ENCODE assay signal across 28 mouse cellular contexts in genomic region chr4:151770697-151771096, GRCm38 (mm10).
DNase-seq lines count a peak whose midpoint lies in the region; ATAC-seq and TF ChIP-seq lines count a peak whose summit lies in the region.
"Had no signal": no experiment of that assay in that cellular context is flagged by ENCODE, and none has a peak within 500 bp of the region (broad histone marks: within the 10 kb centered on the region; RNA-seq: fewer than 3 reads in every experiment).

No protein-coding gene starts in this region.

- no peak for TF ChIP-seq CTCF in forebrain, postnatal 0 days (IDR thresholded peaks at IDR 0.05; ENCODE audit: low read depth)
- no peak for TF ChIP-seq CTCF in lung, postnatal 0 days (IDR thresholded peaks at IDR 0.05)
- no peak for TF ChIP-seq CTCF in brain, embryonic 14.5 days (IDR thresholded peaks at IDR 0.05; ENCODE audit: borderline replicate concordance, extremely low read depth, insufficient read depth, insufficient read length)

- no peaks in the 10 kb centered on the region for H3K27me3 ChIP-seq in forebrain, postnatal 0 days (ENCODE audit: insufficient read depth, low read length)
- H3K27me3 ChIP-seq in forebrain, embryonic 10.5 days (ENCODE audit: poor library complexity, severe bottlenecking), result no peaks in the 10 kb centered on the region
- H3K27me3 ChIP-seq in lung, postnatal 0 days (replicated peaks; ENCODE audit: insufficient read depth, low read length), result no peaks in the 10 kb centered on the region
- H3K27me3 ChIP-seq in neural tube, embryonic 14.5 days (ENCODE audit: control insufficient read depth, insufficient read depth, low read length), result no peaks in the 10 kb centered on the region
- H3K27me3 ChIP-seq in kidney, embryonic 14.5 days (ENCODE audit: control insufficient read depth, insufficient read depth, low read length), result no peaks in the 10 kb centered on the region
- H3K27me3 ChIP-seq: megakaryocyte, embryonic 14.5 days; midbrain, embryonic 12.5 days; stomach, embryonic 15.5 days had no signal

- ATAC-seq in forebrain, postnatal 0 days, result peak; percentile 36; the same call in 1 of the 2 replicates
- no peak for ATAC-seq in lung, postnatal 0 days
- ATAC-seq in neural tube, embryonic 14.5 days (ENCODE audit: low read depth), result no peak
- ATAC-seq in kidney, embryonic 14.5 days (ENCODE audit: low FRiP score, low TSS enrichment), result no peak
- ATAC-seq: activated CD4-positive, CD25-positive, alpha-beta regulatory T cell, adult 4 months; CD4-positive, CD25-positive, alpha-beta regulatory T cell, adult 4 months; intestine, embryonic 16.5 days had no signal

- H3K4me2 ChIP-seq in forebrain, postnatal 0 days (ENCODE audit: low read depth), result no peak overlapping the region
- no peak overlapping the region for H3K4me2 ChIP-seq in lung, postnatal 0 days (replicated peaks; ENCODE audit: low read depth, low read length)
- no peak overlapping the region for H3K4me2 ChIP-seq in neural tube, embryonic 14.5 days (ENCODE audit: low read depth, low read length)
- no peak overlapping the region for H3K4me2 ChIP-seq in kidney, embryonic 14.5 days (replicated peaks; ENCODE audit: low read depth, low read length)
- H3K4me2 ChIP-seq: midbrain, embryonic 12.5 days; stomach, embryonic 15.5 days had no signal

- no peaks in the 10 kb centered on the region for H3K4me1 ChIP-seq in forebrain, postnatal 0 days (ENCODE audit: insufficient read depth)
- H3K4me1 ChIP-seq in forebrain, embryonic 10.5 days, result peaks cover 4% of the 10 kb centered on the region
- H3K4me1 ChIP-seq in lung, postnatal 0 days (ENCODE audit: insufficient read depth, low read depth, low read length), result peaks cover 11% of the 10 kb centered on the region; the same call in 1 of the 2 replicates
- peaks cover 10% of the 10 kb centered on the region; the same call in 1 of the 2 replicates for H3K4me1 ChIP-seq in neural tube, embryonic 14.5 days (ENCODE audit: control insufficient read depth, insufficient read depth, low read length)
- no peaks in the 10 kb centered on the region for H3K4me1 ChIP-seq in kidney, embryonic 14.5 days (ENCODE audit: control insufficient read depth, insufficient read depth, low read length)
- H3K4me1 ChIP-seq: midbrain, embryonic 12.5 days; stomach, embryonic 15.5 days had no signal

- 26% methylated on average over 5 of the region's 5 CpGs for WGBS in forebrain, postnatal 0 days
- WGBS in forebrain, embryonic 10.5 days, result 88% methylated on average over 5 of the region's 5 CpGs
- WGBS in lung, postnatal 0 days, result 45% methylated on average over 5 of the region's 5 CpGs
- 38% methylated on average over 5 of the region's 5 CpGs for WGBS in neural tube, embryonic 14.5 days
- 72% methylated on average over 5 of the region's 5 CpGs for WGBS in kidney, embryonic 14.5 days

- TF ChIP-seq EP300 in lung, postnatal 0 days (IDR thresholded peaks at IDR 0.05), result no peak

- H3K36me3 ChIP-seq in forebrain, postnatal 0 days (ENCODE audit: insufficient read depth), result no peaks in the 10 kb centered on the region
- H3K36me3 ChIP-seq in forebrain, embryonic 10.5 days (replicated peaks), result 0 out of 2 replicates have a peak, but pooled peaks cover 3% of the 10 kb centered on the region
- no peaks in the 10 kb centered on the region for H3K36me3 ChIP-seq in lung, postnatal 0 days (ENCODE audit: insufficient read depth, low read length)
- H3K36me3 ChIP-seq in neural tube, embryonic 14.5 days (ENCODE audit: control insufficient read depth, insufficient read depth, low read length), result no peaks in the 10 kb centered on the region
- no peaks in the 10 kb centered on the region for H3K36me3 ChIP-seq in kidney, embryonic 14.5 days (ENCODE audit: control insufficient read depth, insufficient read depth, low read length)
- H3K36me3 ChIP-seq: midbrain, embryonic 12.5 days; stomach, embryonic 15.5 days had no signal

- H3K9me3 ChIP-seq in forebrain, postnatal 0 days (ENCODE audit: low read length), result no peaks in the 10 kb centered on the region
- no peaks in the 10 kb centered on the region for H3K9me3 ChIP-seq in forebrain, embryonic 10.5 days
- H3K9me3 ChIP-seq in lung, postnatal 0 days (ENCODE audit: low read length), result no peaks in the 10 kb centered on the region
- no peaks in the 10 kb centered on the region for H3K9me3 ChIP-seq in neural tube, embryonic 14.5 days (ENCODE audit: control insufficient read depth, low read length)
- H3K9me3 ChIP-seq in kidney, embryonic 14.5 days (ENCODE audit: control insufficient read depth, low read length), result no peaks in the 10 kb centered on the region
- H3K9me3 ChIP-seq: megakaryocyte, embryonic 14.5 days; midbrain, embryonic 12.5 days; stomach, embryonic 15.5 days had no signal

- no peak for TF ChIP-seq POLR2A in brain, embryonic 14.5 days (IDR thresholded peaks at IDR 0.05; ENCODE audit: borderline replicate concordance, extremely low read depth, insufficient read depth, insufficient read length, poor library complexity, severe bottlenecking)

- no peak overlapping the region for H3K9ac ChIP-seq in forebrain, postnatal 0 days
- no peak overlapping the region for H3K9ac ChIP-seq in lung, postnatal 0 days (replicated peaks; ENCODE audit: low read depth)
- no peak overlapping the region for H3K9ac ChIP-seq in neural tube, embryonic 14.5 days (replicated peaks; ENCODE audit: low read depth, low read length)
- H3K9ac ChIP-seq in kidney, embryonic 14.5 days (ENCODE audit: low read depth, low read length), result no peak overlapping the region
- H3K9ac ChIP-seq: liver, embryonic 14.5 days; midbrain, embryonic 12.5 days; stomach, embryonic 15.5 days had no signal

- H3K27ac ChIP-seq in forebrain, postnatal 0 days (ENCODE audit: low read depth, low read length), result no peak overlapping the region
- H3K27ac ChIP-seq in forebrain, embryonic 10.5 days, result no peak overlapping the region
- no peak overlapping the region for H3K27ac ChIP-seq in lung, postnatal 0 days (ENCODE audit: low read length)
- H3K27ac ChIP-seq in neural tube, embryonic 14.5 days (ENCODE audit: low read depth, low read length), result 0 out of 2 replicates have a peak overlapping the region, but pooled peaks have one; percentile 49
- no peak overlapping the region for H3K27ac ChIP-seq in kidney, embryonic 14.5 days (ENCODE audit: low read depth, low read length)
- H3K27ac ChIP-seq: liver, embryonic 14.5 days; midbrain, embryonic 12.5 days; stomach, embryonic 15.5 days had no signal

- peak; percentile 31 for DNase-seq in forebrain, postnatal 0 days
- DNase-seq in forebrain, embryonic 10.5 days (ENCODE audit: extremely low spot score, low spot score), result no peak
- DNase-seq in lung, postnatal 0 days (ENCODE audit: low spot score), result peak; percentile 54
- no peak for DNase-seq in lung, postnatal 25 days (ENCODE audit: low spot score)
- DNase-seq in brain, embryonic 14.5 days (ENCODE audit: low read depth), result peak; percentile 53
- no peak for DNase-seq in adrenal gland, postnatal 25 days
- DNase-seq: adrenal gland, postnatal 10 days; cerebellum, adult 11-12 months; cerebellum, adult 9-11 months; gastrocnemius, postnatal 10 days; heart, postnatal 14 days; kidney, adult 9 months; kidney, postnatal 14 days; liver; lung, adult 2 months; lung, postnatal 36 days; right cerebral cortex, postnatal 25 days; thymus, postnatal 4 days had no signal

- no peak overlapping the region for H3K4me3 ChIP-seq in forebrain, postnatal 0 days (ENCODE audit: low read depth, low read length)
- H3K4me3 ChIP-seq in forebrain, embryonic 10.5 days, result no peak overlapping the region
- H3K4me3 ChIP-seq in lung, postnatal 0 days (ENCODE audit: low read depth, low read length), result no peak overlapping the region
- H3K4me3 ChIP-seq in neural tube, embryonic 14.5 days (ENCODE audit: low read depth, low read length), result no peak overlapping the region
- no peak overlapping the region for H3K4me3 ChIP-seq in kidney, embryonic 14.5 days (ENCODE audit: low read length)
- H3K4me3 ChIP-seq: megakaryocyte, embryonic 14.5 days; midbrain, embryonic 12.5 days; myocyte; stomach, embryonic 15.5 days had no signal

Comparison
In these comparisons a context has a peak if more than half of its experiments do, and no peak if none do; other contexts are left out.
1. DNase-seq: peak in forebrain, postnatal 0 days (single experiment), lung, postnatal 0 days (single experiment) and brain, embryonic 14.5 days (single experiment); none in forebrain, embryonic 10.5 days (single experiment), lung, postnatal 25 days (single experiment) and adrenal gland, postnatal 25 days (single experiment).